Mouse (Mus musculus) CH12.LX (cell line): ENCODE measurements around the gene 1810049J17Rik.

Source experiments
- CTCF ChIP-seq, 2 experiments: IDR thresholded peaks in 1 of 2; conservative IDR thresholded peaks in 1 of 2; 2 replicates each; pipeline ENCODE4 v1.5.1; 2011 to 2012; ENCODE audit warnings: low read depth in 2 of 2, low read length in 2 of 2, improper control_type of control experiment in 1 of 2, inconsistent platforms in 1 of 2, mild to moderate bottlenecking in 1 of 2, moderate library complexity in 1 of 2
- IRF4 ChIP-seq: IDR thresholded peaks from 2 replicates; pipeline ENCODE4 v1.6.1; 2014; ENCODE audit warnings: low read depth, mild to moderate bottlenecking, inconsistent platforms, low read length, improper control_type of control experiment
- MYC ChIP-seq: IDR thresholded peaks from 2 replicates; pipeline ENCODE4 v1.6.1; 2011; ENCODE audit warnings: low read depth, mild to moderate bottlenecking, improper control_type of control experiment, low read length
- POLR2AphosphoS2 ChIP-seq: IDR thresholded peaks from 2 replicates; pipeline ENCODE4 v1.6.1; 2011; ENCODE audit warnings: low read depth, low read length, improper control_type of control experiment
- USF1 ChIP-seq: IDR thresholded peaks from 2 replicates; pipeline ENCODE4 v1.6.1; 2014; ENCODE audit warnings: low read depth, mild to moderate bottlenecking, inconsistent platforms, low read length, improper control_type of control experiment

GRCm38 (mm10) chr15:12274053-12274769, 47.5 kb downstream of the 1810049J17Rik start:
- TF ChIP-seq USF1: no peak
- TF ChIP-seq IRF4: no peak
- TF ChIP-seq CTCF (conservative IDR thresholded peaks at IDR 0.05 in 1 of 2, IDR thresholded peaks at IDR 0.05 in 1 of 2; ENCODE audit: low read depth in 2 of 2, low read length in 2 of 2): peak in 1 of 2 experiments; percentile 57; a peak in 2 of 4 replicates
- TF ChIP-seq MYC: no peak
- TF ChIP-seq POLR2AphosphoS2: no peak
